ENCODE assay signal across 22 mouse cellular contexts in the genomic region with DNA sequence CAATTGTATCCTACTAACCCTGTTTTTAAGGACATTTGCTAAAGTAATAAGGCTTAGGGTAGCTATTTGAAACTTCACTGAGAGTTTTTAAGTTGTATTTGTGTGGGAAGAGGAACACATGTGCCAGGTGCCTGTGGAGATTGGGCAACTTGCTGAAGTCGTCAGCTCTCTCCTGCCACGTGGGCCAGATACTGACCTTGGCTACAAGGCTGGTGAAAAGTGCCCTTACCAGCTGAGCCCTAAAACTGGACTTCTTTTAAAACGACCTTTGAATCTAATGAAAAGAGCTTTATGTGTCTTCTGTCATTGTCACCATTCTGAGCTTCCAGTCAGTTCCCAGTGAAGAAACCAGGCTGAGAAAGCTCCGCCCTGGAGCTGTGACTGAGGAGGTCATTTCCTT. TPM values are rescaled to one million over a fixed set of nuclear protein-coding genes. Genes with fewer than 3 reads are reported as not detected.
DNase-seq lines count a peak whose midpoint lies in the region; TF ChIP-seq lines count a peak whose summit lies in the region.
"Had no signal": no experiment of that assay in that cellular context is flagged by ENCODE, and none has a peak within 500 bp of the region (broad histone marks: within the 10 kb centered on the region; RNA-seq: fewer than 3 reads in every experiment).

No protein-coding gene starts in this region.

- no peak overlapping the region for H3K4me3 ChIP-seq in kidney, adult 2 months (ENCODE audit: insufficient read depth, low read depth, low read length)
- H3K4me3 ChIP-seq: embryonic facial prominence, embryonic 12.5 days; hindbrain, embryonic 15.5 days; neural tube, embryonic 12.5 days had no signal

- peak; percentile 14 to 38 for DNase-seq in cerebellum, postnatal 10 days
- DNase-seq in cerebellum, adult 9-11 months = no peak
- DNase-seq in kidney, adult 2 months = peak; percentile 25
- DNase-seq in kidney, postnatal 10 days = no peak
- peak; percentile 20 for DNase-seq in adipocyte (ENCODE audit: low spot score)
- peak; percentile 43 for DNase-seq in fat pad, adult 2 months (ENCODE audit: extremely low read depth, low read depth, low spot score)
- DNase-seq in right cerebral cortex, adult 18-20 months = no peak
- no peak for DNase-seq in left cerebral cortex, adult 11 months (ENCODE audit: low spot score)
- DNase-seq: cerebellum, adult 11-12 months; forebrain, postnatal 0 days; heart, postnatal 14 days; kidney, adult 18-20 months; lung, embryonic 14.5 days; right cerebral cortex, postnatal 25 days; thymus, postnatal 4 days had no signal

- peaks cover 8% of the 10 kb centered on the region; the same call in 1 of the 2 replicates for H3K4me1 ChIP-seq in kidney, adult 2 months (ENCODE audit: control insufficient read depth, insufficient read depth, low read length)
- H3K4me1 ChIP-seq: embryonic facial prominence, embryonic 12.5 days; neural tube, embryonic 12.5 days had no signal

- no peak for TF ChIP-seq CTCF in kidney, adult 2 months (conservative IDR thresholded peaks at IDR 0.05; ENCODE audit: insufficient read depth, insufficient read length, low read depth, low read length)

- H3K27ac ChIP-seq in kidney, adult 2 months (ENCODE audit: insufficient read depth, low read depth, low read length) = no peak overlapping the region
- H3K27ac ChIP-seq: embryonic facial prominence, embryonic 12.5 days; hindbrain, embryonic 15.5 days; neural tube, embryonic 12.5 days had no signal

- H3K27me3 ChIP-seq in kidney, adult 2 months (replicated peaks; ENCODE audit: control insufficient read depth, insufficient read depth, low read length) = no peaks in the 10 kb centered on the region
- H3K27me3 ChIP-seq: embryonic facial prominence, embryonic 12.5 days; hindbrain, embryonic 15.5 days; neural tube, embryonic 12.5 days had no signal

- 40% methylated on average over 4 of the region's 4 CpGs for WGBS in kidney, adult 2 months

- no peak for TF ChIP-seq POLR2A in kidney, adult 2 months (IDR thresholded peaks at IDR 0.05; ENCODE audit: low read depth, low read length)

- H3K36me3 ChIP-seq in kidney, adult 2 months (ENCODE audit: control insufficient read depth, insufficient read depth, low read length) = no peaks in the 10 kb centered on the region
- H3K36me3 ChIP-seq: embryonic facial prominence, embryonic 12.5 days; hindbrain, embryonic 15.5 days had no signal

RNA-seq across cellular contexts. Expression of gene R3hdm2, which starts 27.3 kb away (rescaled TPM):
- polyA plus RNA-seq in kidney, adult 2 months (2012; rRNA removed) = 93.8 and 101 TPM in 2 replicates

RNA-seq across cellular contexts. Expression of gene Inhbc, which starts 37.2 kb away (rescaled TPM):
- 0.12 TPM in 1 of 2 replicates, not detected in the other for polyA plus RNA-seq in kidney, adult 2 months (2012; rRNA removed)
- polyA plus RNA-seq: brain, embryonic 14.5 days; cortical plate, adult 2 months; forebrain, postnatal 0 days; hindbrain, embryonic 15.5 days; large intestine, adult 2 months; lung, embryonic 14.5 days; neural tube, embryonic 12.5 days had no signal

RNA-seq across cellular contexts. Expression of gene Inhbe, which starts 53.2 kb away (rescaled TPM):
- not detected in 2 replicates for polyA plus RNA-seq in kidney, adult 2 months (2012; rRNA removed)
- polyA plus RNA-seq: brain, embryonic 14.5 days; forebrain, postnatal 0 days; heart, embryonic 11.5 days; large intestine, adult 2 months; neural tube, embryonic 12.5 days had no signal

Comparison
In these comparisons a context has a peak if more than half of its experiments do, and no peak if none do; other contexts are left out.
1. DNase-seq: peak in cerebellum, postnatal 10 days (2 of 2), kidney, adult 2 months (single experiment), adipocyte (single experiment) and fat pad, adult 2 months (single experiment); none in cerebellum, adult 9-11 months (single experiment), kidney, postnatal 10 days (single experiment), right cerebral cortex, adult 18-20 months (single experiment) and left cerebral cortex, adult 11 months (single experiment).